22 mouse cellular contexts compared by ENCODE assay signal in the genomic region with DNA sequence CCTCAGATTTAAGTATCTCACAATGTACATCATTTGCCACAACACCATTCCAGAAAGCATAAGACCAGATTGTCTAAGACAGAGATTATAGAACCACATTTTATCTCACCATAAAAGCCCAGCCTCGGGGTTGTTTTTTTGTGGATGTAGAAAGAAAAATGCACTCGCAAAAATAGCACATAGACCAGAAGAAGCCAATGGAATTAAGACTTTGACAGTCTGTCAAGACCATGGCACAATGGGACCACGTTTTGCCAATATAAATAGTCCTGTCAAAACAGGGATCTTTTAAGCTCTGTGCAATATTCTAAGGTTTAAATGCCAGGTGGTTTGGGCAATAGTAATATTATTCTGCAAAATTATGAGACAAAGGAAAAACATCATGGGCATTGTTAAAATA.
"Had no signal": no experiment of that assay in that cellular context is flagged by ENCODE, and none has a peak within 500 bp of the region (broad histone marks: within the 10 kb centered on the region; RNA-seq: fewer than 3 reads in every experiment).

No protein-coding gene starts in this region.

- DNase-seq: heart, postnatal 10 days; heart, postnatal 14 days; heart, postnatal 36 days; heart, postnatal 4 days; kidney, adult 11 months; kidney, adult 18-20 months; kidney, adult 2 months; kidney, adult 8-10 months; kidney, adult 9 months; kidney, postnatal 10 days; kidney, postnatal 14 days; kidney, postnatal 25 days; kidney, postnatal 36 days; kidney, postnatal 4 days; layer of hippocampus, adult 9-11 months; layer of hippocampus, postnatal 36 days had no signal

- ATAC-seq: hindbrain, embryonic 16.5 days; hindbrain, postnatal 0 days; inflammation-experienced regulatory T-cells, adult 6 months; intestine, embryonic 15.5 days; intestine, embryonic 16.5 days; intestine, postnatal 0 days had no signal
